Mouse (Mus musculus): ENCODE measurements at regions not wholly inside any gene's neighbourhood (a gene's known extent, or its start where the extent isn't known, plus 50 kb on each side); places are given as distances from the start of the nearest gene placed in this dataset.
A peak's percentile ranks its signal among the peaks of the same experiment; 100 is the strongest.

DNA sequence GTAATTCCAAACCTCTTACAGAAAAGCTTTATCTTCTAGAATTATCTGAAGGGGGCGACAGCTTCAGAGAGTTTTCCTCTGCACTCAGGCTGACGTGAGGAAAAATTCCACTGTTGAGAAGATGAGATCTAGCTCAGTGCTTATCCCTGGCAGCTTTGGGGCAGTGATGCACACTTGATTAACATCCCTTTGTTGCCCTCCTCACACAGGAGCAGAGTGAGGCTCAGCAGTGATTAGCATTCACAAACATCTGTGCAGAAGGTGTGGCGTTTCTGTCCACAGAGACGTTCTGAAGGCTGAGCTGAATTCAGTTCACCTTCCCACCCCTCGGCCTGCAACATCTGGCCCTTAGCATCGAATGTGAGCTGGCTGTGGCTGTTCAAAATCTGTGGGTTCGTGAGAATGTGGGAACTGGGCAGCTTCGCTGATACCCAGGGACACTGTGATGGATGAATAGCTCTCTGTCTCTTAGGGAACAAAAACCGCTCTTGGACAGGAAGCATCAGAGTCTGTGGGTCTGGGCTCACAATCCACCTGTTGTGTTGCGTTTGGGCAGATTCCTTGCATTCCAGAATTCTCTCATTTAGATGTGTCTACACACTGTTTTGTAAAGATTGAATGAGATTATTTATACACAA is 139.0 kb upstream of the Gm3448 start:
- Histone ChIP-seq H3K27ac (ENCODE audit: low read depth, low read length) (no peak overlapping the region), H3K4me3 (ENCODE audit: low read depth, low read length) (no peak overlapping the region), H3K4me1 (ENCODE audit: insufficient read depth, low read length) (peaks cover 2% of the 10 kb centered on the region; the same call in 1 of the 2 replicates), H3K27me3 (ENCODE audit: insufficient read depth, low read length) (no peaks in the 10 kb centered on the region), H3K9me3 (ENCODE audit: low read length) (no peaks in the 10 kb centered on the region), H3K4me2 (ENCODE audit: low read depth, low read length, poor library complexity, severe bottlenecking) (no peak overlapping the region), H3K36me3 (ENCODE audit: insufficient read depth, low read length) (no peaks in the 10 kb centered on the region), H3K9ac (replicated peaks; ENCODE audit: low read length, poor library complexity, severe bottlenecking) (no peak overlapping the region)
- TF ChIP-seq CTCF (IDR thresholded peaks at IDR 0.05) = 0 out of 2 replicates have a peak, but pooled peaks have one; percentile 14
- WGBS = 26% methylated on average over 10 of the region's 10 CpGs
- DNase-seq (ENCODE audit: low spot score) (peak; percentile 17), ATAC-seq (ENCODE audit: low FRiP score) (no peak)

DNA sequence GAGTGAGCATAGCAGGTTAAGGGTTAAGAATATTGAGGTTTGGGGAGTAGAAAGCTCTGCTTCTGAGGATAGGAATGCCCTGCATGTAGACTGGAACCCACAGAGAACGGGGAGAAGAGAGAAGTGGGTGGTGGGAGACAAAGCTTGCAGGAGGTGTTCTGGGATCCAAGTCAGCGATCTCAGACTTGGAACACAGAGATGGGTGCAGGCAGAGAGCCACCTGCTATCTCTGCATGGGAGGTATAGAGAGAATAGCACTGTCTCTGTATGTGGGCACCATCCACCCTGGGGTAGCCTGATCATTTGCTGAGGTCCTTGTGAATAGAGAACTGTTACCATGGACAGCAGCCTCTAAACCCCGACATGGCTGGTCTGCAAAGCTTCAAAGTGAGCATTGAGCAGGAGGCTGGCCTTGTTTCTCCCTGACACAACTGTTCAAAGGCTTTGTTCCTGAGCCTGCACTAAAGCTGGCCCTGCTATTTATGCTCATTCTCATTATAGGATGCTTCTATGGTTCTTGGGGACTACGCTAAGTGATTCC is 138.1 kb upstream of the Gm3448 start:
- H3K27me3 ChIP-seq (ENCODE audit: insufficient read depth, low read length) = no peaks in the 10 kb centered on the region
- DNase-seq (ENCODE audit: low spot score) (no peak), ATAC-seq (ENCODE audit: low FRiP score) (no peak)
- no peaks in the 10 kb centered on the region for H3K36me3 ChIP-seq (ENCODE audit: insufficient read depth, low read length)
- H3K4me3 ChIP-seq (ENCODE audit: low read depth, low read length) = no peak overlapping the region
- WGBS = 51% methylated on average over 4 of the region's 4 CpGs
- no peak overlapping the region for H3K4me2 ChIP-seq (ENCODE audit: low read depth, low read length, poor library complexity, severe bottlenecking)
- H3K9ac ChIP-seq (replicated peaks; ENCODE audit: low read length, poor library complexity, severe bottlenecking) = no peak overlapping the region
- H3K9me3 ChIP-seq (ENCODE audit: low read length) = no peaks in the 10 kb centered on the region
- H3K4me1 ChIP-seq (ENCODE audit: insufficient read depth, low read length) = peaks cover 2% of the 10 kb centered on the region; the same call in 1 of the 2 replicates
- no peak for TF ChIP-seq CTCF (IDR thresholded peaks at IDR 0.05)
- no peak overlapping the region for H3K27ac ChIP-seq (ENCODE audit: low read depth, low read length)

DNA sequence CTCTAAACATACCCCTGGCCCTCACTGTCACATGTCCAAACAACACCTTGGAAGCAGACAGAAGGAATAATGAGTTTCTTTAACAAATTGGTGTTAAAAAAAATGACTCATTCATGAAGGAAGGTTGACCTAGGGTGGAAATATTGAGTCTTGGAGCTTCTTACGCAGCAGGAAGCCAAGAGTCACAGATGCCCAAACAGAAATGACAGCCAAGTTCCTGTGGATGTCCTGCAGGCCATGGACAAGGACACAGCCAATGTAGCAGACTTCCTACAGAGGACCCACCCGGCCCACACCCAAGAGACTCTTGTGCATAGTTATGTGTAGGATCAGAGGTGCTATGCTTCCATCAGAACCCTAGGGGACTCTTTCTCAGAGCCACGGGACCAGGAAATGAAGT is 136.1 kb upstream of the Gm3448 start:
- DNase-seq (ENCODE audit: low spot score) (no peak), ATAC-seq (ENCODE audit: low FRiP score) (no peak)
- H3K4me2 ChIP-seq (ENCODE audit: low read depth, low read length, poor library complexity, severe bottlenecking) = no peak overlapping the region
- TF ChIP-seq CTCF (IDR thresholded peaks at IDR 0.05) = no peak
- H3K27ac ChIP-seq (ENCODE audit: low read depth, low read length) = no peak overlapping the region
- H3K4me3 ChIP-seq (ENCODE audit: low read depth, low read length) = no peak overlapping the region
- H3K4me1 ChIP-seq (ENCODE audit: insufficient read depth, low read length) = peaks cover 2% of the 10 kb centered on the region; the same call in 1 of the 2 replicates
- WGBS = 91% methylated on average over 3 of the region's 3 CpGs
- no peaks in the 10 kb centered on the region for H3K9me3 ChIP-seq (ENCODE audit: low read length)
- no peaks in the 10 kb centered on the region for H3K27me3 ChIP-seq (ENCODE audit: insufficient read depth, low read length)
- no peaks in the 10 kb centered on the region for H3K36me3 ChIP-seq (ENCODE audit: insufficient read depth, low read length)
- H3K9ac ChIP-seq (replicated peaks; ENCODE audit: low read length, poor library complexity, severe bottlenecking) = no peak overlapping the region

DNA sequence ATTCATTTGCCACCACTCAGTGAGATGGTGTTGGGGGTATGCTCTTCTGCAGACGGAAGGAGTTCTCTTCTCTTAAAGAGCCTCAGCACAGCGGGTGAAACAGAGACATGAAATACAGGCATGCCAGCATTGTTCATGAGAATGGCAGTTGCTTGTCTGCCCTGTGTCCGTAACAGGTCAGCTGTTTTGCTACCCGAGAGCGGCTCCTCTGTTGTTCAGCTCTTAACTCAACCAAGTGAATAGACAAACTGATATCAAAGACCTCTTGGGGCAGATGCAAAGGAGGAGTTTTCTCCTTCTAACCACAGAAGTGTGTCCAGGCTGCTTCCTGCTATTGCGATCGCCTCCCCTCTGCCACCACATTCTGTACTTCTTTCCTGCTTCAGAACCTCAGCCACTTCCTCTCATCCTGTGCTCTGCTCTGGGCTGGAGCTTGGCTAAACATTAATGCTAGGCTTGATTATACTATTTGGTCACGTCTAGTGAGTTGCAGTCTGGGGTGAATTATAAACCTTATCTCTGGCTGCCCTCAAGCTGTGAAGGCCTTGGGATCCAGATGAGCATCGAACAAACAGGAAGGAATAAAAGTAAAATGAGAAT is 133.1 kb upstream of the Gm3448 start:
- Histone ChIP-seq H3K4me2 (ENCODE audit: low read depth, low read length, poor library complexity, severe bottlenecking) (no peak overlapping the region), H3K36me3 (ENCODE audit: insufficient read depth, low read length) (no peaks in the 10 kb centered on the region), H3K4me3 (ENCODE audit: low read depth, low read length) (no peak overlapping the region), H3K27me3 (ENCODE audit: insufficient read depth, low read length) (no peaks in the 10 kb centered on the region), H3K9ac (replicated peaks; ENCODE audit: low read length, poor library complexity, severe bottlenecking) (no peak overlapping the region), H3K27ac (ENCODE audit: low read depth, low read length) (no peak overlapping the region), H3K4me1 (ENCODE audit: insufficient read depth, low read length) (no peaks in the 10 kb centered on the region; the same call in 1 of the 2 replicates), H3K9me3 (ENCODE audit: low read length) (no peaks in the 10 kb centered on the region)
- TF ChIP-seq CTCF (IDR thresholded peaks at IDR 0.05) = no peak
- WGBS = 63% methylated on average over 9 of the region's 9 CpGs
- DNase-seq (ENCODE audit: low spot score) (no peak), ATAC-seq (ENCODE audit: low FRiP score) (no peak)

DNA sequence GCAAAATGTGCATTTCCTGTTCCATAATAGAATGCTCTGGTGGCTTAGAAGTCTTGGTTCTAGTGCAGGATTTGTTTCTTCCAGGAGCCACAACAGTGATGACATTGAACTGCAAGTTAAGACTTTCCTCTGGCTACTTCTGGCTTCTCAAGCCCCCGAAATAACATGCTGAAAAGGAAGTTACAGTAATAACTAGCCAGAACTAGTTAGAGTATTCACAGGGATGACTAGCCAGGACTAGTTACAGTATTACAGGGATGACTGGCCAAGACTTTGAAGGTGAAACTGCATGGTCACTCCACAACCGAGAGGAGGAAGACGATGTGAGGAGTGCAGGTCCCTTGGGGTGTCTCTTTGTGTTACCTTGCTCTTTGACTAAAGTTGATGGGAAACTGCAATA is 126.6 kb upstream of the Gm3448 start:
- H3K4me2 ChIP-seq (ENCODE audit: low read depth, low read length, poor library complexity, severe bottlenecking) = no peak overlapping the region
- H3K4me1 ChIP-seq (ENCODE audit: insufficient read depth, low read length) = no peaks in the 10 kb centered on the region
- DNase-seq (ENCODE audit: low spot score) = no peak
- H3K36me3 ChIP-seq (ENCODE audit: insufficient read depth, low read length) = no peaks in the 10 kb centered on the region
- no peaks in the 10 kb centered on the region for H3K27me3 ChIP-seq (ENCODE audit: insufficient read depth, low read length)
- ATAC-seq (ENCODE audit: low FRiP score) = no peak
- WGBS = 96% methylated on average over 3 of the region's 3 CpGs
- no peak overlapping the region for H3K4me3 ChIP-seq (ENCODE audit: low read depth, low read length)
- no peak overlapping the region for H3K9ac ChIP-seq (replicated peaks; ENCODE audit: low read length, poor library complexity, severe bottlenecking)
- no peak overlapping the region for H3K27ac ChIP-seq (ENCODE audit: low read depth, low read length)
- TF ChIP-seq CTCF (IDR thresholded peaks at IDR 0.05) = no peak
- H3K9me3 ChIP-seq (ENCODE audit: low read length) = no peaks in the 10 kb centered on the region

DNA sequence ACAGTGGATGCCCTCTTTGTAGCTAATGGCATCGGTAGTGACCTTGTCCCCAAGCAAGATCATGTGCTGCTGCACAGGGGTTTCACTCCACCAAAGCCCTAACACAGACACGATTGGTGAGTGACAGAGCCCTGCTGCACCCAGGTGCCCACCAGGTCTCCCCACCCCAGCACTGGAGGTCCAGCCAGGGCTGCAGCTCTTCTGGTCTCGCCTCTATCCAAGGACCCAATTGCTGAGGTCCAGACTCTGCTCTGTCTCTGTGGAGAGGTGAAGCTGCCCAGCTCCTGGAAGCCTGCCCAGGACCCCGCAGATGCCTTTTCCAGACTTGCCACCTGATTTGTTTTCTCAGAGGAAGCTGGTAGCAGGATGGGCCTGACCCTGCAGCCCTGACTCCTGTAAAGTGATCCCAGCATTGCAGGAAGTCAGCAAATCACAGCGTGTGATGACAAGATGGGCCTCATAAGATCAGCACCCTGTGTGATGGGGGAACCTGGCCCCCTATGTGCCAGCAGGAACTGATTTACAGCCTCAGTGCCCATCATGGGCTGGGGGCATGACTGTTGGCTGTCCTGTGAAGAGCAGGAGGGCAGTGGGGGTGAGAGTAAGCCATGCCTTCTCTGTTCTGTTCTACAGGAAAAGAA is 116.5 kb upstream of the Gm3448 start:
- Histone ChIP-seq H3K9ac (replicated peaks; ENCODE audit: low read length, poor library complexity, severe bottlenecking) (no peak overlapping the region), H3K4me3 (ENCODE audit: low read depth, low read length) (no peak overlapping the region), H3K9me3 (ENCODE audit: low read length) (no peaks in the 10 kb centered on the region), H3K27me3 (ENCODE audit: insufficient read depth, low read length) (no peaks in the 10 kb centered on the region), H3K36me3 (ENCODE audit: insufficient read depth, low read length) (no peaks in the 10 kb centered on the region), H3K4me1 (ENCODE audit: insufficient read depth, low read length) (no peaks in the 10 kb centered on the region), H3K27ac (ENCODE audit: low read depth, low read length) (no peak overlapping the region), H3K4me2 (ENCODE audit: low read depth, low read length, poor library complexity, severe bottlenecking) (no peak overlapping the region)
- TF ChIP-seq CTCF (IDR thresholded peaks at IDR 0.05) = no peak
- ATAC-seq (ENCODE audit: low FRiP score) (no peak), DNase-seq (ENCODE audit: low spot score) (no peak)
- 86% methylated on average over 5 of the region's 5 CpGs for WGBS

Data from midbrain, postnatal 0 days (tissue).